Mouse (Mus musculus): Measurements from ENCODE around the gene Susd6. TPM values are rescaled to one million over a fixed set of nuclear protein-coding genes. Genes with fewer than 3 reads are reported as not detected.
"Not testable (repeated sequence)": the region's sequence is repeated elsewhere in the genome, so short reads cannot be mapped to it uniquely, and the experiment has no call there.

The Susd6 gene
- polyA plus RNA-seq, 1 experiment from 2014 or later = 21.5 TPM

GRCm38 (mm10) chr12:80813456-80813855 is 23.1 kb downstream of the Susd6 start:
- no peak overlapping the region for H3K27ac ChIP-seq (ENCODE audit: low read depth, low read length)
- no peak overlapping the region for H3K4me3 ChIP-seq (ENCODE audit: low read depth, low read length)
- peaks cover 7% of the 10 kb centered on the region for H3K4me1 ChIP-seq (replicated peaks; ENCODE audit: control insufficient read depth, insufficient read depth, low read length)
- no peaks in the 10 kb centered on the region for H3K27me3 ChIP-seq (ENCODE audit: control insufficient read depth, insufficient read depth, low read length)
- H3K4me2 ChIP-seq (ENCODE audit: low read depth, low read length, severe bottlenecking) = no peak overlapping the region
- no peaks in the 10 kb centered on the region for H3K9me3 ChIP-seq (ENCODE audit: control insufficient read depth, low read length)
- no peak for ATAC-seq (replicated peaks; ENCODE audit: low FRiP score)
- no peaks in the 10 kb centered on the region for H3K36me3 ChIP-seq (ENCODE audit: control insufficient read depth, insufficient read depth, low read length)
- WGBS = 93% methylated on average over 2 of the region's 2 CpGs
- H3K9ac ChIP-seq (ENCODE audit: low read length) = no peak overlapping the region
- DNase-seq (ENCODE audit: low spot score) = no peak

- 97% methylated on average over 4 of the region's 4 CpGs for WGBS
- no peak for ATAC-seq (replicated peaks; ENCODE audit: low FRiP score)
- no peak overlapping the region for H3K4me3 ChIP-seq (ENCODE audit: low read depth, low read length)
Observed at GRCm38 (mm10) chr12:80813872-80814271, 23.6 kb downstream of the Susd6 start.

GRCm38 (mm10) chr12:80814529-80814928 is 24.2 kb downstream of the Susd6 start:
- Histone ChIP-seq H3K9ac (ENCODE audit: low read length) (no peak overlapping the region), H3K27ac (ENCODE audit: low read depth, low read length) (no peak overlapping the region), H3K4me2 (ENCODE audit: low read depth, low read length, severe bottlenecking) (no peak overlapping the region), H3K4me3 (ENCODE audit: low read depth, low read length) (no peak overlapping the region), H3K36me3 (ENCODE audit: control insufficient read depth, insufficient read depth, low read length) (no peaks in the 10 kb centered on the region), H3K27me3 (ENCODE audit: control insufficient read depth, insufficient read depth, low read length) (no peaks in the 10 kb centered on the region), H3K4me1 (replicated peaks; ENCODE audit: control insufficient read depth, insufficient read depth, low read length) (peaks cover 7% of the 10 kb centered on the region), H3K9me3 (ENCODE audit: control insufficient read depth, low read length) (no peaks in the 10 kb centered on the region)
- no peak for DNase-seq (ENCODE audit: low spot score)
- no peak for ATAC-seq (replicated peaks; ENCODE audit: low FRiP score)
- 92% methylated on average over 3 of the region's 3 CpGs for WGBS

More at GRCm38 (mm10) chr12:80813872-80814271, 23.6 kb downstream of the Susd6 start:
- no peaks in the 10 kb centered on the region for H3K27me3 ChIP-seq (ENCODE audit: control insufficient read depth, insufficient read depth, low read length)
- H3K4me2 ChIP-seq (ENCODE audit: low read depth, low read length, severe bottlenecking) = no peak overlapping the region
- H3K27ac ChIP-seq (ENCODE audit: low read depth, low read length) = no peak overlapping the region
- no peak for DNase-seq (ENCODE audit: low spot score)
- no peaks in the 10 kb centered on the region for H3K36me3 ChIP-seq (ENCODE audit: control insufficient read depth, insufficient read depth, low read length)
- peaks cover 7% of the 10 kb centered on the region for H3K4me1 ChIP-seq (replicated peaks; ENCODE audit: control insufficient read depth, insufficient read depth, low read length)
- no peaks in the 10 kb centered on the region for H3K9me3 ChIP-seq (ENCODE audit: control insufficient read depth, low read length)
- no peak overlapping the region for H3K9ac ChIP-seq (ENCODE audit: low read length)

- no peak for ATAC-seq (replicated peaks; ENCODE audit: low FRiP score)
- H3K27me3 ChIP-seq (ENCODE audit: control insufficient read depth, insufficient read depth, low read length) = no peaks in the 10 kb centered on the region
- no peak overlapping the region for H3K4me2 ChIP-seq (ENCODE audit: low read depth, low read length, severe bottlenecking)
- no peaks in the 10 kb centered on the region for H3K36me3 ChIP-seq (ENCODE audit: control insufficient read depth, insufficient read depth, low read length)
- H3K4me3 ChIP-seq (ENCODE audit: low read depth, low read length) = no peak overlapping the region
- no peak overlapping the region for H3K9ac ChIP-seq (ENCODE audit: low read length)
- H3K9me3 ChIP-seq (ENCODE audit: control insufficient read depth, low read length) = no peaks in the 10 kb centered on the region
- 57% methylated on average over 1 of the region's 1 CpGs for WGBS
- no peak overlapping the region for H3K27ac ChIP-seq (ENCODE audit: low read depth, low read length)
- H3K4me1 ChIP-seq (replicated peaks; ENCODE audit: control insufficient read depth, insufficient read depth, low read length) = peaks cover 7% of the 10 kb centered on the region
- no peak for DNase-seq (ENCODE audit: low spot score)
Observed at GRCm38 (mm10) chr12:80815298-80815697, 25.0 kb downstream of the Susd6 start.

GRCm38 (mm10) chr12:80815893-80816292 is 25.6 kb downstream of the Susd6 start:
- no peak for DNase-seq (ENCODE audit: low spot score)
- Histone ChIP-seq H3K9ac (ENCODE audit: low read length) (no peak overlapping the region), H3K27me3 (ENCODE audit: control insufficient read depth, insufficient read depth, low read length) (no peaks in the 10 kb centered on the region), H3K4me3 (ENCODE audit: low read depth, low read length) (no peak overlapping the region), H3K36me3 (ENCODE audit: control insufficient read depth, insufficient read depth, low read length) (no peaks in the 10 kb centered on the region), H3K4me2 (ENCODE audit: low read depth, low read length, severe bottlenecking) (no peak overlapping the region), H3K27ac (ENCODE audit: low read depth, low read length) (0 out of 2 replicates have a peak overlapping the region, but pooled peaks have one; percentile 25), H3K4me1 (replicated peaks; ENCODE audit: control insufficient read depth, insufficient read depth, low read length) (peaks cover 7% of the 10 kb centered on the region), H3K9me3 (ENCODE audit: control insufficient read depth, low read length) (no peaks in the 10 kb centered on the region)
- 89% methylated on average over 3 of the region's 3 CpGs for WGBS
- ATAC-seq (replicated peaks; ENCODE audit: low FRiP score) = no peak

- ATAC-seq (replicated peaks; ENCODE audit: low FRiP score) = 0 out of 2 replicates have a peak, but pooled peaks have one; percentile 51
- H3K27me3 ChIP-seq (ENCODE audit: control insufficient read depth, insufficient read depth, low read length) = no peaks in the 10 kb centered on the region
- H3K9ac ChIP-seq (ENCODE audit: low read length) = no peak overlapping the region
- no peaks in the 10 kb centered on the region for H3K9me3 ChIP-seq (ENCODE audit: control insufficient read depth, low read length)
- H3K4me3 ChIP-seq (ENCODE audit: low read depth, low read length) = no peak overlapping the region
- H3K4me1 ChIP-seq (replicated peaks; ENCODE audit: control insufficient read depth, insufficient read depth, low read length) = peaks cover 7% of the 10 kb centered on the region
- no peaks in the 10 kb centered on the region for H3K36me3 ChIP-seq (ENCODE audit: control insufficient read depth, insufficient read depth, low read length)
- WGBS = 65% methylated on average over 1 of the region's 1 CpGs
- H3K4me2 ChIP-seq (ENCODE audit: low read depth, low read length, severe bottlenecking) = no peak overlapping the region
- peak; percentile 52 for DNase-seq (ENCODE audit: low spot score)
- H3K27ac ChIP-seq (ENCODE audit: low read depth, low read length) = peak overlapping the region; percentile 25
Observed at GRCm38 (mm10) chr12:80816380-80817086, 26.2 kb downstream of the Susd6 start.

GRCm38 (mm10) chr12:80817697-80818235 is 27.5 kb downstream of the Susd6 start:
- Histone ChIP-seq H3K27me3 (ENCODE audit: control insufficient read depth, insufficient read depth, low read length) (no peaks in the 10 kb centered on the region), H3K4me3 (ENCODE audit: low read depth, low read length) (no peak overlapping the region), H3K4me2 (ENCODE audit: low read depth, low read length, severe bottlenecking) (no peak overlapping the region), H3K4me1 (replicated peaks; ENCODE audit: control insufficient read depth, insufficient read depth, low read length) (no peaks in the 10 kb centered on the region; the same call in 1 of the 2 replicates), H3K9me3 (ENCODE audit: control insufficient read depth, low read length) (no peaks in the 10 kb centered on the region), H3K36me3 (ENCODE audit: control insufficient read depth, insufficient read depth, low read length) (no peaks in the 10 kb centered on the region), H3K9ac (ENCODE audit: low read length) (no peak overlapping the region), H3K27ac (ENCODE audit: low read depth, low read length) (no peak overlapping the region)
- ATAC-seq (replicated peaks; ENCODE audit: low FRiP score) (no peak), DNase-seq (ENCODE audit: low spot score) (no peak)

GRCm38 (mm10) chr12:80819020-80819419 is 28.7 kb downstream of the Susd6 start:
- H3K4me3 ChIP-seq (ENCODE audit: low read depth, low read length); H3K9ac ChIP-seq (ENCODE audit: low read length); ATAC-seq (replicated peaks; ENCODE audit: low FRiP score); H3K27ac ChIP-seq (ENCODE audit: low read depth, low read length); H3K36me3 ChIP-seq (ENCODE audit: control insufficient read depth, insufficient read depth, low read length); H3K27me3 ChIP-seq (ENCODE audit: control insufficient read depth, insufficient read depth, low read length); H3K4me1 ChIP-seq (replicated peaks; ENCODE audit: control insufficient read depth, insufficient read depth, low read length); H3K4me2 ChIP-seq (ENCODE audit: low read depth, low read length, severe bottlenecking); H3K9me3 ChIP-seq (ENCODE audit: control insufficient read depth, low read length); DNase-seq (ENCODE audit: low spot score): not testable (repeated sequence)
- 96% methylated on average over 2 of the region's 2 CpGs for whole genome bisulfite sequencing
